Mouse (Mus musculus) hindbrain, embryonic 14.5 days (tissue): Measurements from ENCODE around the gene Syn1. TPM values are rescaled to one million over a fixed set of nuclear protein-coding genes. Genes with fewer than 3 reads are reported as not detected.

Source experiments
- ATAC-seq: fragments of 200-750 bp; cut with Nextera tagmentation; 2 replicates; pipeline ENCODE4 v1.8.0; 2017; ENCODE audit warnings: moderate number of reproducible peaks, mild to moderate bottlenecking, moderate TSS enrichment, moderate library complexity; ENCODE audit not compliant: low FRiP score
- DNase-seq: peaks from one replicate; pipeline ENCODE4 v3.0.0-alpha.2; 2015; ENCODE audit warnings: low spot score
- H3K27ac ChIP-seq: fragments of 300-500 bp; sonication (generic); 2 replicates; pipeline ENCODE4 v1.5.1; 2014; ENCODE audit warnings: mild to moderate bottlenecking, moderate library complexity
- H3K27me3 ChIP-seq: fragments of 300-500 bp; sonication (generic); 2 replicates; pipeline ENCODE4 v1.6.1; 2014; ENCODE audit warnings: mild to moderate bottlenecking, low read length, mixed read lengths; ENCODE audit not compliant: control insufficient read depth, insufficient read depth
- H3K36me3 ChIP-seq: fragments of 300-500 bp; sonication (generic); replicated peaks from 2 replicates; pipeline ENCODE4 v1.6.1; 2014; ENCODE audit not compliant: control insufficient read depth, insufficient read depth
- H3K4me1 ChIP-seq: fragments of 300-500 bp; sonication (generic); replicated peaks from 2 replicates; pipeline ENCODE4 v1.6.1; 2014; ENCODE audit warnings: antibody characterized with exemption, low read length, mixed read lengths; ENCODE audit not compliant: control insufficient read depth, insufficient read depth
- H3K4me2 ChIP-seq: fragments of 300-500 bp; sonication (generic); replicated peaks from 2 replicates; pipeline ENCODE4 v1.6.1; 2014; ENCODE audit warnings: mild to moderate bottlenecking, moderate library complexity
- H3K4me3 ChIP-seq: fragments of 300-500 bp; sonication (generic); replicated peaks from 2 replicates; pipeline ENCODE4 v1.5.1; 2014; ENCODE audit warnings: mild to moderate bottlenecking, low read length
- H3K9ac ChIP-seq: fragments of 300-500 bp; sonication (generic); 2 replicates; pipeline ENCODE4 v1.6.1; 2014
- H3K9me3 ChIP-seq: fragments of 300-500 bp; sonication (generic); 2 replicates; pipeline ENCODE4 v1.6.1; 2016; ENCODE audit warnings: low read length; ENCODE audit not compliant: control insufficient read depth
- WGBS: fragments of 180-500 bp; shearing (Covaris S2); extraction: QIAGEN DNeasy Blood & Tissue Kit; methylation state at CpG from one replicate; pipeline ENCODE4 v1.1.7; 2014; 5-methylcytosine and 5-hydroxymethylcytosine counted together
- polyA plus RNA-seq: library from polyadenylated mRNA; unstranded; fragments of >200 nt; fragmentation: Nextera tagmentation; extraction: Ambion mirVana; gene quantifications from 2 replicates; pipeline ENCODE4 v1.2.1, GENCODE M21; 2014

Gene Syn1
- 97.3 and 132 TPM in 2 replicates for polyA plus RNA-seq

GRCm38 (mm10) chrX:20920844-20921364 is at the start of gene Syn1:
Gene Syn1, minus strand, starts transcription at chrX:20921004.
- 16% methylated on average over 29 of the region's 44 CpGs for WGBS
- peak within 1 kb of the TSS; percentile 73 for H3K27ac ChIP-seq
- peak; percentile 87 for DNase-seq
- H3K27me3 ChIP-seq, result no peaks in the 10 kb centered on the region
- peak within 1 kb of the TSS; percentile 58 for H3K4me3 ChIP-seq
- H3K36me3 ChIP-seq, result no peaks in the 10 kb centered on the region
- H3K4me1 ChIP-seq, result peaks cover 22% of the 10 kb centered on the region
- peak within 1 kb of the TSS; percentile 74 for H3K9ac ChIP-seq
- peak; percentile 97 for ATAC-seq
- no peaks in the 10 kb centered on the region for H3K9me3 ChIP-seq
- peak within 1 kb of the TSS; percentile 62 for H3K4me2 ChIP-seq

GRCm38 (mm10) chrX:20961477-20962378 is 40.9 kb upstream of the Syn1 start, which contains the start of gene Uxt:
Gene Uxt, minus strand, starts transcription at chrX:20962017.
- peak within 1 kb of the TSS; percentile 82 for H3K27ac ChIP-seq
- H3K36me3 ChIP-seq, result peaks cover 10% of the 10 kb centered on the region; the same call in 1 of the 2 replicates
- H3K4me2 ChIP-seq, result peak within 1 kb of the TSS; percentile 51
- H3K4me3 ChIP-seq, result peak within 1 kb of the TSS; percentile 47
- H3K9ac ChIP-seq, result peak within 1 kb of the TSS; percentile 51
- DNase-seq (peak; percentile 85), ATAC-seq (peak; percentile 96)
- WGBS, result 15% methylated on average over 57 of the region's 57 CpGs
- H3K27me3 ChIP-seq, result no peaks in the 10 kb centered on the region
- no peaks in the 10 kb centered on the region; the same call in 1 of the 2 replicates for H3K4me1 ChIP-seq
- no peaks in the 10 kb centered on the region for H3K9me3 ChIP-seq

- Histone ChIP-seq H3K27ac (peak within 1 kb of the TSS; percentile 76), H3K9me3 (no peaks in the 10 kb centered on the region), H3K27me3 (no peaks in the 10 kb centered on the region), H3K9ac (peak within 1 kb of the TSS; percentile 70), H3K36me3 (no peaks in the 10 kb centered on the region), H3K4me3 (peak within 1 kb of the TSS; percentile 60), H3K4me1 (peaks cover 6% of the 10 kb centered on the region; the same call in 1 of the 2 replicates), H3K4me2 (peak within 1 kb of the TSS; percentile 55)
- whole genome bisulfite sequencing, result 13% methylated on average over 27 of the region's 30 CpGs
- DNase-seq, result peak; percentile 78
- ATAC-seq, result peak; percentile 98
Measured at GRCm38 (mm10) chrX:20950191-20950880, 29.5 kb upstream of the Syn1 start, which contains the start of gene Elk1. Gene Elk1, minus strand, starts transcription at chrX:20950608.

GRCm38 (mm10) chrX:20946055-20946454 is 25.3 kb upstream of the Syn1 start:
- Histone ChIP-seq H3K4me1 (peaks cover 6% of the 10 kb centered on the region; the same call in 1 of the 2 replicates), H3K9me3 (no peaks in the 10 kb centered on the region), H3K4me2 (no peak overlapping the region), H3K4me3 (no peak overlapping the region), H3K27ac (no peak overlapping the region), H3K27me3 (no peaks in the 10 kb centered on the region), H3K9ac (no peak overlapping the region), H3K36me3 (no peaks in the 10 kb centered on the region)
- peak; percentile 63 for DNase-seq
- no peak for ATAC-seq
- WGBS, result 20% methylated on average over 4 of the region's 4 CpGs

GRCm38 (mm10) chrX:20931963-20932362 is 11.2 kb upstream of the Syn1 start:
- Histone ChIP-seq H3K9ac (no peak overlapping the region), H3K4me1 (no peaks in the 10 kb centered on the region), H3K4me3 (no peak overlapping the region), H3K9me3 (no peaks in the 10 kb centered on the region), H3K27me3 (no peaks in the 10 kb centered on the region), H3K27ac (no peak overlapping the region), H3K36me3 (peaks cover 45% of the 10 kb centered on the region), H3K4me2 (no peak overlapping the region)
- ATAC-seq, result no peak
- 100% methylated on average over 1 of the region's 1 CpGs for WGBS
- no peak for DNase-seq

- Histone ChIP-seq H3K36me3 (peaks cover 43% of the 10 kb centered on the region), H3K9me3 (no peaks in the 10 kb centered on the region), H3K27ac (no peak within 1 kb of the TSS), H3K4me2 (no peak within 1 kb of the TSS), H3K4me3 (no peak within 1 kb of the TSS), H3K27me3 (no peaks in the 10 kb centered on the region), H3K4me1 (no peaks in the 10 kb centered on the region), H3K9ac (no peak within 1 kb of the TSS)
- no peak for ATAC-seq
- 80% methylated on average over 1 of the region's 1 CpGs for WGBS
- no peak for DNase-seq
Measured at GRCm38 (mm10) chrX:20931364-20931763, 10.6 kb upstream of the Syn1 start, which contains the start of gene Cfp. Gene Cfp, minus strand, starts transcription at chrX:20931555.

GRCm38 (mm10) chrX:20929859-20930258 is 9.1 kb upstream of the Syn1 start:
- Histone ChIP-seq H3K4me3 (no peak overlapping the region), H3K27me3 (no peaks in the 10 kb centered on the region), H3K27ac (no peak overlapping the region), H3K9me3 (no peaks in the 10 kb centered on the region), H3K9ac (no peak overlapping the region), H3K36me3 (peaks cover 31% of the 10 kb centered on the region), H3K4me1 (no peaks in the 10 kb centered on the region), H3K4me2 (no peak overlapping the region)
- DNase-seq (no peak), ATAC-seq (no peak)
- 95% methylated on average over 1 of the region's 1 CpGs for WGBS

- Histone ChIP-seq H3K9me3 (no peaks in the 10 kb centered on the region), H3K9ac (no peak overlapping the region), H3K27ac (no peak overlapping the region), H3K36me3 (peaks cover 18% of the 10 kb centered on the region), H3K27me3 (no peaks in the 10 kb centered on the region), H3K4me2 (no peak overlapping the region), H3K4me1 (no peaks in the 10 kb centered on the region), H3K4me3 (no peak overlapping the region)
- DNase-seq (no peak), ATAC-seq (no peak)
Measured at GRCm38 (mm10) chrX:20924976-20925375, 4.2 kb upstream of the Syn1 start.

- no peak for ATAC-seq
- Histone ChIP-seq H3K9me3 (no peaks in the 10 kb centered on the region), H3K4me3 (no peak overlapping the region), H3K4me1 (peaks cover 12% of the 10 kb centered on the region), H3K27me3 (no peaks in the 10 kb centered on the region), H3K9ac (no peak overlapping the region), H3K27ac (no peak overlapping the region), H3K36me3 (peaks cover 18% of the 10 kb centered on the region), H3K4me2 (no peak overlapping the region)
- 82% methylated on average over 1 of the region's 1 CpGs for WGBS
- no peak for DNase-seq
Measured at GRCm38 (mm10) chrX:20923506-20923905, 2.7 kb upstream of the Syn1 start.
